Mouse (Mus musculus): ENCODE results near the gene Eif4enif1.

DNA sequence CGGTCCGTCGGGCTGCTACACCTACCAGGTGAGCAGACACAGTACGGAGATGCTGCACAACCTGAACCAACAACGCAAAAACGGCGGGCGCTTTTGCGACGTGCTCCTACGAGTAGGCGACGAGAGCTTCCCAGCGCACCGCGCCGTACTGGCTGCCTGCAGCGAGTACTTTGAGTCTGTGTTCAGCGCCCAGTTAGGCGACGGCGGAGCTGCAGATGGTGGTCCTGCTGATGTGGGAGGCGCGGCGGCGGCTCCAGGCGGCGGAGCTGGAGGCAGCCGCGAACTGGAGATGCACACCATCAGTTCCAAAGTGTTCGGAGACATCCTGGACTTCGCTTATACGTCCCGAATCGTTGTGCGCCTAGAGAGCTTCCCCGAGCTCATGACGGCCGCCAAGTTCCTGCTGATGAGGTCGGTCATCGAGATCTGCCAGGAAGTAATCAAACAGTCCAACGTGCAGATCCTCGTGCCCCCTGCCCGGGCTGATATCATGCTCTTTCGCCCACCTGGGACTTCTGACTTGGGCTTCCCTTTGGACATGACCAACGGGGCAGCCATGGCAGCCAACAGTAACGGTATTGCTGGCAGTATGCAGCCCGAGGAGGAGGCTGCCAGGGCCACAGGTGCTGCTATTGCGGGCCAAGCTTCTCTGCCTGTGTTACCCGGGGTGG, 88.6 kb downstream of the Eif4enif1 start:
- no peak for TF ChIP-seq CTCF (IDR thresholded peaks at IDR 0.05; ENCODE audit: extremely low read depth, insufficient read depth, low read length)
- no peak for TF ChIP-seq POLR2A (IDR thresholded peaks at IDR 0.05; ENCODE audit: extremely low read depth, insufficient read depth, low read length)

All from cortical plate, adult 2 months (tissue).